Mouse (Mus musculus) adrenal gland, postnatal 10 days (tissue): ENCODE measurements around the gene Tmem128. TPM values are rescaled to one million over a fixed set of nuclear protein-coding genes. Genes with fewer than 3 reads are reported as not detected.

ENCODE experiments used
- DNase-seq: peaks from one replicate; pipeline ENCODE4 v3.0.0; 2021; ENCODE audit warnings: mixed read lengths
- long read RNA-seq, 2 experiments: library from polyadenylated mRNA; stranded (forward); transcript quantifications; one replicate each; pipeline ENCODE4 v2.0.0; 2021
- total RNA-seq, 2 experiments: library from RNA; stranded (reverse); gene quantifications; 2 replicates each; pipeline ENCODE4 v1.2.3; 2021

Gene Tmem128
- 10 to 100 TPM; 39.0 to 41.6 TPM for total RNA-seq
- long read RNA-seq, experiment 1, transcript Tmem128-202 (5 exons, 726 nt) = minor isoform, 5 of 66 reads
- long read RNA-seq, experiment 1, transcript Tmem128-201 (5 exons, 1,291 nt) = major isoform, 53 of 66 reads
- long read RNA-seq, experiment 1, partial matches to known transcripts = 6 of 66 reads
- long read RNA-seq, experiment 1, other reads (novel, unspliced or antisense) = 2 of 66 reads
- long read RNA-seq, experiment 2, transcript Tmem128-201 (5 exons, 1,291 nt) = major isoform, 32 of 38 reads
- long read RNA-seq, experiment 2, partial matches to known transcripts = 1 of 38 reads
- long read RNA-seq, experiment 2, other reads (novel, unspliced or antisense) = 1 of 38 reads

- DNase-seq = peak; percentile 75
Observed at GRCm38 (mm10) chr5:38260107-38260682, at the start of gene Tmem128. Gene Tmem128 (plus strand): TSS chr5:38260185.

- DNase-seq = no peak
Observed at GRCm38 (mm10) chr5:38211691-38212090, 48.3 kb upstream of the Tmem128 start.

- no peak for DNase-seq
Observed at GRCm38 (mm10) chr5:38213009-38213408, 47.0 kb upstream of the Tmem128 start.

- no peak for DNase-seq
Observed at GRCm38 (mm10) chr5:38219771-38220307, 40.1 kb upstream of the Tmem128 start.

GRCm38 (mm10) chr5:38220328-38220912, 39.6 kb upstream of the Tmem128 start, which contains the start of the genes Zbtb49 and Lyar:
Gene Zbtb49 (minus strand): TSS chr5:38220457.
Gene Lyar (plus strand): TSS chr5:38220470.
- peak; percentile 98 for DNase-seq

GRCm38 (mm10) chr5:38235422-38235821, 24.6 kb upstream of the Tmem128 start:
- peak; percentile 69 for DNase-seq

- no peak for DNase-seq
Observed at GRCm38 (mm10) chr5:38236627-38237026, 23.4 kb upstream of the Tmem128 start.

GRCm38 (mm10) chr5:38240727-38241472, 19.1 kb upstream of the Tmem128 start:
- DNase-seq = no peak

- DNase-seq = no peak
Observed at GRCm38 (mm10) chr5:38241473-38241834, 18.5 kb upstream of the Tmem128 start.

- no peak for DNase-seq
Observed at GRCm38 (mm10) chr5:38241966-38242365, 18.0 kb upstream of the Tmem128 start.

- DNase-seq = no peak
Observed at GRCm38 (mm10) chr5:38255195-38255594, 4.8 kb upstream of the Tmem128 start.

- no peak for DNase-seq
Observed at GRCm38 (mm10) chr5:38255644-38256043, 4.3 kb upstream of the Tmem128 start.

GRCm38 (mm10) chr5:38256551-38256950, 3.4 kb upstream of the Tmem128 start:
- DNase-seq = no peak

- DNase-seq = no peak
Observed at GRCm38 (mm10) chr5:38258034-38258772, 1.8 kb upstream of the Tmem128 start.

GRCm38 (mm10) chr5:38258773-38259146, 1.2 kb upstream of the Tmem128 start:
- DNase-seq = no peak

GRCm38 (mm10) chr5:38259455-38260106, 404 bp upstream of the Tmem128 start:
- no peak for DNase-seq

- DNase-seq = no peak
Observed at GRCm38 (mm10) chr5:38270942-38271341, 11.0 kb downstream of the Tmem128 start.

- no peak for DNase-seq
Observed at GRCm38 (mm10) chr5:38273831-38274230, 13.8 kb downstream of the Tmem128 start.

GRCm38 (mm10) chr5:38275771-38276170, 15.8 kb downstream of the Tmem128 start, which contains the start of gene Otop1:
Gene Otop1 (plus strand): TSS chr5:38275972.
- no peak for DNase-seq

GRCm38 (mm10) chr5:38276451-38276850, 16.5 kb downstream of the Tmem128 start:
- peak; percentile 38 for DNase-seq
